Mouse (Mus musculus): Measurements from ENCODE around the gene Grm4. TPM values are rescaled to one million over a fixed set of nuclear protein-coding genes. Genes with fewer than 3 reads are reported as not detected.

The Grm4 gene
- polyA plus RNA-seq, 1 experiment, result not detected

DNA sequence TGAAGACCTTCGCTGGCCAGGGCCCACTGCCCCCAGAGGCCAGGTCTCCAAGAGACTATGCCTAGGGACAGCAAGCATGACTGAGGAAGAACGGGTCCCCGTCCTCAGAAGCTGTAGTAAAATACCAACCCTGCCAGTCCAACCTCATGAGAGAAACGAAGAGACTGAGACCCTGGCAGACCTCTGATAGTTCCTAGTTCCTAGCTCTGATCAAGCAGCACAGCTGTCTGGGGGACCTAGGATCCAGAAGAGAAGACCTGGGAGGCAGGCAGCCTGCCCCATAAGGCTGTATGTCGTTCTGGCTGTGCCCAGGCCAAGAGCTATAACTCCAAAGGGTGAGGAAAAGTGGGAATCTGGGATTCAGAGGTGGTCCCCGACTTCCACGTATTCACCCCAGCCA lies 17.3 kb downstream of the Grm4 start:
- H3K4me1 ChIP-seq (ENCODE audit: control insufficient read depth, insufficient read depth, low read length), result peaks cover 95% of the 10 kb centered on the region
- 0 out of 2 replicates have a peak overlapping the region, but pooled peaks have one; percentile 12 for H3K27ac ChIP-seq (ENCODE audit: insufficient read depth, low read depth, low read length)
- no peak for TF ChIP-seq CTCF (IDR thresholded peaks at IDR 0.05; ENCODE audit: insufficient read depth, low read depth, low read length)
- TF ChIP-seq POLR2A (IDR thresholded peaks at IDR 0.05; ENCODE audit: insufficient read depth, low read depth, low read length), result no peak
- no peak overlapping the region for H3K4me3 ChIP-seq (ENCODE audit: insufficient read depth, low read depth, low read length)
- 57% methylated on average over 7 of the region's 7 CpGs for WGBS

DNA sequence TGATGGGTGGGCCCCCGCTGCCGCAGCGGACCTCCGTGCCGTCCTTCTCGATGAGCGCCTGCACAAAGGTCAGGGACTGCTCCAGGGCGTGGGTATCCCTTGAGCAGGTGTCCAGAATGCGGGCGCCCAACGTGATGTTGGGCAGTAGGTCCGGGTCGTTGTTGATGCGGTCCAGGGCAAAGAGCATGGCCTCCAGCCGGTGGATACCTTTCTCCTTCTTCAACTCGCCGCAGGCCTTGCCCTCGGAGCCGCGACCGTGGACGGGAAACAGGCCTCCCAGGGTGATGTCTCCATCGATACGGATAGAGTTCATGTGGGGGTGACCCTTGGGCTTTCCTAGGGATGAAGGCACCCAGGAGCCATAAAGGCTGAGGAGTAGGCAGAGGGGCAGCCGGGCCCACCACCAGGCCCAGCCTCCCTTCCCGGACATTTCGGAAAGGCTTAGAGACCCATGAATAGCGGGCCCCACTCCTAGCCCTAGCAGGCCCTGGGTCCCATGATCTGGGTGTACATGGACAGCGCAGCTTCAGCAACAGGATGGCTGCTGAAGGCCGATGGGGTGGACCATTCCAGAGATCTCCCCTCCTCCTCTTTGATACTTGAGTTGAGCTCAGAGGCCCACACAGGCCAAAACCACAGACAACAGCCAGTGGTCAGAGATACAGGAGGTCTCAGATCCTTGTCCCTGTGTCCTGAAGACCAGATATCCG lies 18.3 kb downstream of the Grm4 start:
- TF ChIP-seq POLR2A (IDR thresholded peaks at IDR 0.05; ENCODE audit: insufficient read depth, low read depth, low read length) (no peak), CTCF (IDR thresholded peaks at IDR 0.05; ENCODE audit: insufficient read depth, low read depth, low read length) (no peak)
- 85% methylated on average over 31 of the region's 31 CpGs for WGBS
- H3K27ac ChIP-seq (ENCODE audit: insufficient read depth, low read depth, low read length), result peak overlapping the region; percentile 34; the same call in 1 of the 2 replicates
- H3K4me1 ChIP-seq (ENCODE audit: control insufficient read depth, insufficient read depth, low read length), result peaks cover 86% of the 10 kb centered on the region
- H3K4me3 ChIP-seq (ENCODE audit: insufficient read depth, low read depth, low read length), result no peak overlapping the region

GRCm38 (mm10) chr17:27502288-27502687 lies 18.9 kb downstream of the Grm4 start:
- H3K27ac ChIP-seq (ENCODE audit: insufficient read depth, low read depth, low read length), result peak overlapping the region; percentile 34; the same call in 1 of the 2 replicates
- WGBS, result 45% methylated on average over 14 of the region's 14 CpGs
- peaks cover 80% of the 10 kb centered on the region for H3K4me1 ChIP-seq (ENCODE audit: control insufficient read depth, insufficient read depth, low read length)
- H3K4me3 ChIP-seq (ENCODE audit: insufficient read depth, low read depth, low read length), result no peak overlapping the region
- TF ChIP-seq CTCF (IDR thresholded peaks at IDR 0.05; ENCODE audit: insufficient read depth, low read depth, low read length), result no peak
- TF ChIP-seq POLR2A (IDR thresholded peaks at IDR 0.05; ENCODE audit: insufficient read depth, low read depth, low read length), result no peak

GRCm38 (mm10) chr17:27501331-27502251 lies 19.6 kb downstream of the Grm4 start:
- 10% methylated on average over 18 of the region's 18 CpGs for WGBS
- H3K4me3 ChIP-seq (ENCODE audit: insufficient read depth, low read depth, low read length), result no peak overlapping the region
- TF ChIP-seq POLR2A (IDR thresholded peaks at IDR 0.05; ENCODE audit: insufficient read depth, low read depth, low read length) (no peak), CTCF (IDR thresholded peaks at IDR 0.05; ENCODE audit: insufficient read depth, low read depth, low read length) (no peak)
- H3K4me1 ChIP-seq (ENCODE audit: control insufficient read depth, insufficient read depth, low read length), result peaks cover 73% of the 10 kb centered on the region
- peak overlapping the region; percentile 34; the same call in 1 of the 2 replicates for H3K27ac ChIP-seq (ENCODE audit: insufficient read depth, low read depth, low read length)

DNA sequence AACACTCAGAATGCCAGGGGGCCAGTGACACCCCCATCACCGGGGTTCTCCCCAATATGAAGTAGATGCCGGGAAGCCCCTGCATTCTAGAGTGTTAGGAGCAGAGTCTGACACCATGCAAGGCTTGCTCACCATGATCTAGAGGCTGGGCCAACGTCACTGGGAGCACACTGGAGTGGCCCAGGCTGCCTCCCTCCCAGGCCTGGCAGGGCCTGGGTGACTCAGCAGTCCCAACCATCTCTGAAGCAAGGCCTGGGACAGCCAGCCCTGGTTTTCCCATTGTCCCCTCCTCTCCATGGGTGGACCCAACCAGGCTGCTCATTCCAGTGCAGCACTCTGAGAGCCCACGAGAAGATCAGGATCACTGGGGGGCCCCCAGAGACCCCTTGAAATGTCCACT lies 20.4 kb downstream of the Grm4 start:
- Histone ChIP-seq H3K4me3 (ENCODE audit: insufficient read depth, low read depth, low read length) (no peak overlapping the region), H3K27ac (ENCODE audit: insufficient read depth, low read depth, low read length) (no peak overlapping the region), H3K4me1 (ENCODE audit: control insufficient read depth, insufficient read depth, low read length) (peaks cover 67% of the 10 kb centered on the region)
- WGBS, result 42% methylated on average over 4 of the region's 4 CpGs
- no peak for TF ChIP-seq CTCF (IDR thresholded peaks at IDR 0.05; ENCODE audit: insufficient read depth, low read depth, low read length)
- TF ChIP-seq POLR2A (IDR thresholded peaks at IDR 0.05; ENCODE audit: insufficient read depth, low read depth, low read length), result no peak

- TF ChIP-seq POLR2A (IDR thresholded peaks at IDR 0.05; ENCODE audit: insufficient read depth, low read depth, low read length) (no peak), CTCF (IDR thresholded peaks at IDR 0.05; ENCODE audit: insufficient read depth, low read depth, low read length) (no peak)
- Histone ChIP-seq H3K4me1 (ENCODE audit: control insufficient read depth, insufficient read depth, low read length) (peaks cover 60% of the 10 kb centered on the region), H3K27ac (ENCODE audit: insufficient read depth, low read depth, low read length) (no peak overlapping the region), H3K4me3 (ENCODE audit: insufficient read depth, low read depth, low read length) (no peak overlapping the region)
- 87% methylated on average over 13 of the region's 13 CpGs for WGBS
Observed at GRCm38 (mm10) chr17:27499080-27499479, 22.1 kb downstream of the Grm4 start.

DNA sequence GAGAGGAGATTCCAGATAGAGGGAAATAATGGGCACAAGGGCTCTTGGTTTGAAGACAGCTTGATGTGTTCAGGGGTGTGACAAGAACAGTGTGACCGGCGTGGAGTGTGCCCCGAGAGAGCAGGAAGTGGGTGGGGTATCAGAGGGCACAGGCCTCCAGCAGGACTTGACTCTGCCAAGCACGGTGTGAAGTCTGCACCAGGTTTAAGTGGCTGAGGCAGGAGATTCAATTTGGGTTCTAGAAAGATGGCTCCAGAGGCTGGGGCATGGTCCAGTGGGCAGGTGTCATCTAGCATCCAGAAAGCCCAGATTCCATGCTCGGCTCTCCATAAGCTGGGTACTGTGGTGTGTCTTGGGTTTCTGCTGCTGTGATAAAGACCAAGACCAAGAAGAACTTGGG lies 23.4 kb downstream of the Grm4 start:
- TF ChIP-seq CTCF (IDR thresholded peaks at IDR 0.05; ENCODE audit: insufficient read depth, low read depth, low read length) (no peak), POLR2A (IDR thresholded peaks at IDR 0.05; ENCODE audit: insufficient read depth, low read depth, low read length) (no peak)
- H3K4me1 ChIP-seq (ENCODE audit: control insufficient read depth, insufficient read depth, low read length), result peaks cover 48% of the 10 kb centered on the region
- no peak overlapping the region for H3K27ac ChIP-seq (ENCODE audit: insufficient read depth, low read depth, low read length)
- WGBS, result 84% methylated on average over 5 of the region's 5 CpGs
- no peak overlapping the region for H3K4me3 ChIP-seq (ENCODE audit: insufficient read depth, low read depth, low read length)

GRCm38 (mm10) chr17:27495008-27495540 lies 26.1 kb downstream of the Grm4 start:
- no peak overlapping the region for H3K27ac ChIP-seq (ENCODE audit: insufficient read depth, low read depth, low read length)
- 79% methylated on average over 7 of the region's 7 CpGs for WGBS
- no peak overlapping the region for H3K4me3 ChIP-seq (ENCODE audit: insufficient read depth, low read depth, low read length)
- TF ChIP-seq CTCF (IDR thresholded peaks at IDR 0.05; ENCODE audit: insufficient read depth, low read depth, low read length), result no peak
- TF ChIP-seq POLR2A (IDR thresholded peaks at IDR 0.05; ENCODE audit: insufficient read depth, low read depth, low read length), result no peak
- H3K4me1 ChIP-seq (ENCODE audit: control insufficient read depth, insufficient read depth, low read length), result peaks cover 34% of the 10 kb centered on the region

All from olfactory bulb, adult 2 months (tissue).